Mouse (Mus musculus) heart, embryonic 16.5 days (tissue): Measurements from ENCODE around the gene Ubp1. TPM values are rescaled to one million over a fixed set of nuclear protein-coding genes. Genes with fewer than 3 reads are reported as not detected.

ENCODE experiments used
- ATAC-seq: fragments of 200-750 bp; cut with Nextera tagmentation; replicated peaks from 2 replicates; pipeline ENCODE4 v1.8.0; 2017; ENCODE audit warnings: moderate number of reproducible peaks; ENCODE audit not compliant: insufficient read depth, low FRiP score; ENCODE audit errors: extremely low read depth
- H3K27ac ChIP-seq: fragments of 300-500 bp; sonication (generic); 2 replicates; pipeline ENCODE4 v1.5.1; 2014; ENCODE audit warnings: mild to moderate bottlenecking, low read length, control low read depth, moderate library complexity
- H3K27me3 ChIP-seq: fragments of 300-500 bp; sonication (generic); 2 replicates; pipeline ENCODE4 v1.6.1; 2014; ENCODE audit warnings: low read length, mixed read lengths; ENCODE audit not compliant: control insufficient read depth, insufficient read depth
- H3K36me3 ChIP-seq: fragments of 300-500 bp; sonication (generic); 2 replicates; pipeline ENCODE4 v1.6.1; 2014; ENCODE audit not compliant: control insufficient read depth, insufficient read depth
- H3K4me1 ChIP-seq: fragments of 300-500 bp; sonication (generic); 2 replicates; pipeline ENCODE4 v1.6.1; 2014; ENCODE audit warnings: low read length, mixed read lengths; ENCODE audit not compliant: control insufficient read depth, insufficient read depth
- H3K4me2 ChIP-seq: fragments of 300-500 bp; sonication (generic); 2 replicates; pipeline ENCODE4 v1.6.1; 2014; ENCODE audit warnings: low read depth, mild to moderate bottlenecking, control low read depth, low read length
- H3K4me3 ChIP-seq: fragments of 300-500 bp; sonication (generic); 2 replicates; pipeline ENCODE4 v1.5.1; 2014; ENCODE audit warnings: mild to moderate bottlenecking, control low read depth, low read length
- H3K9ac ChIP-seq: fragments of 300-500 bp; sonication (generic); 2 replicates; pipeline ENCODE4 v1.6.1; 2014; ENCODE audit warnings: low read length, control low read depth
- H3K9me3 ChIP-seq: fragments of 300-500 bp; sonication (generic); replicated peaks from 2 replicates; pipeline ENCODE4 v1.6.1; 2016; ENCODE audit warnings: low read length; ENCODE audit not compliant: control insufficient read depth
- WGBS: fragments of 180-500 bp; shearing (Covaris S2); extraction: QIAGEN DNeasy Blood & Tissue Kit; methylation state at CpG from one replicate; pipeline ENCODE4 v1.1.7; 2014; 5-methylcytosine and 5-hydroxymethylcytosine counted together
- polyA plus RNA-seq: library from polyadenylated mRNA; unstranded; fragments of >200 nt; fragmentation: Nextera tagmentation; extraction: Ambion mirVana; gene quantifications from 2 replicates; pipeline ENCODE4 v1.2.1, GENCODE M21; 2015

Ubp1 gene
- polyA plus RNA-seq, 1 experiment from 2014 or later: 20.4 TPM

- ATAC-seq: 0 out of 2 replicates have a peak, but pooled peaks have one; percentile 12
- H3K9ac ChIP-seq: no peak overlapping the region
- no peaks in the 10 kb centered on the region for H3K27me3 ChIP-seq
- H3K4me1 ChIP-seq: peaks cover 12% of the 10 kb centered on the region
- H3K36me3 ChIP-seq: peaks cover 7% of the 10 kb centered on the region; the same call in 1 of the 2 replicates
- H3K27ac ChIP-seq: peak overlapping the region; percentile 39; the same call in 1 of the 2 replicates
- WGBS: 75% methylated on average over 11 of the region's 11 CpGs
- no peak overlapping the region for H3K4me2 ChIP-seq
- H3K4me3 ChIP-seq: no peak overlapping the region
- no peaks in the 10 kb centered on the region for H3K9me3 ChIP-seq
Observed at GRCm38 (mm10) chr9:113982883-113983670, 52.3 kb downstream of the Ubp1 start.

DNA sequence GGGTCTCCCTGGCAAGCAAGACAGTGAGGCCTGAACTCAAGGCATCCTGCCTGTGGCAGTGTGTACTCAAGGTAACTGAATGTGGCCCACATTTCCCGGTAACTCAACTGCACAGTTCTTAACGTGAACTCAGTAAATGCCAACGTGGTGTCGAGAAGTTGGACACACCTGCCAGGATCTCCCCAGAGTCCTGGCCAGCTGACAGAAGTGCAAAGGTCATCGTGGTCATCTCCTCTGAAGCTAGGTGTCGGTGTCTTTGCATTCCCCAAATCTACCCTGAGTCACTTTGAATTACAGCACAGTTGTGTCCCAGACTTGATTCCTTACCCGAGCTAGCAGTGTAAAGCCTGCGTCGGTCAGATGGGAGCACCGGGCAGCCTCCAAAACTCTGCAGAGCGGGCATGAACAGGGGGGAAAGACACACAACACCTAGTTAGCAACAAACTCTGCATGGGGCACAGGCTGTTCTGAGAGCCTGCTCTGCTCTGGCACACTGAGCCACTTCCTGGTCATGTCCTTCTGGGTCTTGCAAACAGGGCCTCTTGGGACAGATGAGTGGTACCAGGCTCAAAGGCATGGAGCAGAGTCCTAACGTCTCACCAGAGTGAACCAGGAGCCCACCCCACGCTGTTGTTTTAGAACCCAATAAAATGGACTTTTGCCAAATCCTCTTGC lies 54.3 kb downstream of the Ubp1 start:
- no peaks in the 10 kb centered on the region for H3K27me3 ChIP-seq
- no peak for ATAC-seq
- peaks cover 12% of the 10 kb centered on the region for H3K4me1 ChIP-seq
- no peak overlapping the region for H3K9ac ChIP-seq
- H3K4me2 ChIP-seq: no peak overlapping the region
- no peaks in the 10 kb centered on the region for H3K36me3 ChIP-seq
- H3K4me3 ChIP-seq: no peak overlapping the region
- 72% methylated on average over 13 of the region's 13 CpGs for WGBS
- no peak overlapping the region for H3K27ac ChIP-seq
- H3K9me3 ChIP-seq: no peaks in the 10 kb centered on the region

GRCm38 (mm10) chr9:113990547-113991248 lies 60.0 kb downstream of the Ubp1 start:
- H3K4me2 ChIP-seq: peak overlapping the region; percentile 71
- peak overlapping the region; percentile 65 for H3K9ac ChIP-seq
- H3K27me3 ChIP-seq: no peaks in the 10 kb centered on the region
- H3K27ac ChIP-seq: no peak overlapping the region
- ATAC-seq: peak; percentile 65; the same call in 1 of the 2 replicates
- no peaks in the 10 kb centered on the region for H3K4me1 ChIP-seq
- 22% methylated on average over 18 of the region's 18 CpGs for WGBS
- H3K36me3 ChIP-seq: no peaks in the 10 kb centered on the region
- H3K9me3 ChIP-seq: no peaks in the 10 kb centered on the region
- H3K4me3 ChIP-seq: peak overlapping the region; percentile 39

GRCm38 (mm10) chr9:113992810-113993209 lies 62.1 kb downstream of the Ubp1 start:
- no peaks in the 10 kb centered on the region for H3K9me3 ChIP-seq
- no peak for ATAC-seq
- no peaks in the 10 kb centered on the region for H3K27me3 ChIP-seq
- no peak overlapping the region for H3K9ac ChIP-seq
- no peaks in the 10 kb centered on the region for H3K4me1 ChIP-seq
- H3K36me3 ChIP-seq: no peaks in the 10 kb centered on the region
- H3K4me2 ChIP-seq: no peak overlapping the region
- H3K27ac ChIP-seq: no peak overlapping the region
- WGBS: 81% methylated on average over 7 of the region's 7 CpGs
- H3K4me3 ChIP-seq: no peak overlapping the region

DNA sequence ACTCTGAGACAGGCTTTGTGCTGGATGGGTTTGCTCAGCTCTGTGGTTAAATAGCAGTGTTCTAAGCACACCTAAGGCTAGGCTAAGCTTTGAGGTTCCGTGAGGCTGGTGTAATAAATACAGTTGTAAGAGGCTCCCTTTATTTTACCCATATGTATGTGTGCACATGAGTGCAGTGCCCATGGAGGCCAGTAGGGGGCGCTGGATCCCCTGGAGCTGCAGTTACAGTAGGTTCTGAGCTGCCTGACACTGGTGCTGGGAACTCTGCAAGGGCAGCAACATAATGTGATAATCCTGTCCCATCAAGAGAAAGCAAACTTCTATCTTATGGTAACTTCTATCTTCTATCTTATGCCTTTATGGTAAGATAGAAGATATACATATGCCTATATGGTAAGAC lies 67.6 kb downstream of the Ubp1 start:
- WGBS: 64% methylated on average over 2 of the region's 2 CpGs
- H3K4me2 ChIP-seq: no peak overlapping the region
- no peak for ATAC-seq
- no peaks in the 10 kb centered on the region for H3K9me3 ChIP-seq
- H3K9ac ChIP-seq: no peak overlapping the region
- H3K27ac ChIP-seq: no peak overlapping the region
- no peak overlapping the region for H3K4me3 ChIP-seq
- H3K27me3 ChIP-seq: no peaks in the 10 kb centered on the region
- no peaks in the 10 kb centered on the region for H3K4me1 ChIP-seq
- no peaks in the 10 kb centered on the region for H3K36me3 ChIP-seq

GRCm38 (mm10) chr9:114006801-114007200 lies 76.1 kb downstream of the Ubp1 start:
- Histone ChIP-seq H3K4me1 (no peaks in the 10 kb centered on the region), H3K4me3 (no peak overlapping the region), H3K27ac (no peak overlapping the region), H3K9ac (no peak overlapping the region), H3K4me2 (no peak overlapping the region), H3K9me3 (no peaks in the 10 kb centered on the region), H3K36me3 (no peaks in the 10 kb centered on the region), H3K27me3 (no peaks in the 10 kb centered on the region)
- WGBS: 72% methylated on average over 9 of the region's 9 CpGs
- no peak for ATAC-seq

DNA sequence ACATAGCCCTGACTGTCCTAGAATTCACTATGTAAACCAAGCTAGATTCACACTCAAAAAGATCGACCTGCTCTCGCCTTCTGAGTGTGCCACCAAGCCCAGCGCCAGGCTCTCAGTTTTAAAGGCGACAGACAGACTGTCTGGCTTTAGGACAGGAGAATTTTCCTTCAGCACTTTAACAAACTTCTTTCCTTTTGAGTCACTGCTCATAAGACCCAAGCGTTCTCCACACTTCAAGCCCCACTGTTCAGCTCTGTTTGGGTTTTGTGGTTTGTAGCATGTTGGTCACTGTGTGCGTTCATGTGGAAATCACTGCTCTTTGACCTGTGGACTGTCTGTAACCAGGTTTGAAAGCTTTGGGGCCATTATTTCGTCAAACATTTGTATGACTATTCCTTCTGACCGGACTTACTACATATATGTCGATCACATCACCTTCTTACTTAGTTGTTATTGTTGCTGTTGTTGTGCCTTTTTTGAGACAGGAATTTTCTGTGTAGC lies 77.2 kb downstream of the Ubp1 start:
- H3K9me3 ChIP-seq: no peaks in the 10 kb centered on the region
- no peak overlapping the region for H3K9ac ChIP-seq
- H3K4me2 ChIP-seq: no peak overlapping the region
- ATAC-seq: no peak
- no peak overlapping the region for H3K27ac ChIP-seq
- H3K36me3 ChIP-seq: no peaks in the 10 kb centered on the region
- WGBS: 90% methylated on average over 9 of the region's 9 CpGs
- H3K4me1 ChIP-seq: no peaks in the 10 kb centered on the region
- H3K4me3 ChIP-seq: no peak overlapping the region
- H3K27me3 ChIP-seq: no peaks in the 10 kb centered on the region

GRCm38 (mm10) chr9:114009526-114009925 lies 78.8 kb downstream of the Ubp1 start:
- Histone ChIP-seq H3K9ac (no peak overlapping the region), H3K4me1 (no peaks in the 10 kb centered on the region), H3K27ac (no peak overlapping the region), H3K9me3 (0 out of 2 replicates have a peak, but pooled peaks cover 3% of the 10 kb centered on the region), H3K4me2 (no peak overlapping the region), H3K27me3 (no peaks in the 10 kb centered on the region), H3K36me3 (no peaks in the 10 kb centered on the region), H3K4me3 (no peak overlapping the region)
- WGBS: 56% methylated on average over 5 of the region's 5 CpGs
- no peak for ATAC-seq
